Mouse (Mus musculus): ENCODE data around the gene Htr5b.

DNA sequence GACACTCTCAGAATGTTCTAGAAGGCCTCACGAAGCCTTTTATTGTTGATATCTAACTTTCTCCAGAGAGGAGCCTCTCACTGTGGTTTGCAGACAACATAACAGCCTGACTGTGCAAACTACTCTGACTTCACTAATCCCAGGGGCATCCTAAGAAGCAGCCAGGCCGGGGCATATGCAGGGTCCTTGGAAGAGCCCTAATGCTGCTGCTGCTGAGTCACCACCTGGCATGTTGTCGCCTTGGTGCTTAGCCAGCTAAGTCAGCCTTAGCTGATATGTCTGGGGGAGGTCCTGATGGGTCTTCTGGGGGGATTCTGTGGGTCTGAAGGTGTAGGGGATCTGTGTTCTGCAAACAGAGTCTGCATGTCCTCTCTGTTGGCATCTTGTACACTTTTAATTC lies 62.0 kb downstream of the Htr5b start:
- TF ChIP-seq CTCF (conservative IDR thresholded peaks at IDR 0.05 in 1 of 2, IDR thresholded peaks at IDR 0.05 in 1 of 2; ENCODE audit: low read depth in 2 of 2, low read length in 2 of 2) (no peak), TCF12 (IDR thresholded peaks at IDR 0.05; ENCODE audit: low read depth, low read length) (no peak), ZNF384 (IDR thresholded peaks at IDR 0.05; ENCODE audit: low read depth, low read length) (no peak), POLR2AphosphoS2 (IDR thresholded peaks at IDR 0.05; ENCODE audit: low read depth, low read length) (no peak), EP300 (IDR thresholded peaks at IDR 0.05; ENCODE audit: low read length) (no peak), E2F4 (IDR thresholded peaks at IDR 0.05; ENCODE audit: insufficient replicate concordance, low read depth, low read length) (no peak), ZC3H11A (IDR thresholded peaks at IDR 0.05; ENCODE audit: low read depth, low read length) (no peak), NELFE (IDR thresholded peaks at IDR 0.05; ENCODE audit: low read depth, low read length) (no peak), MXI1 (IDR thresholded peaks at IDR 0.05; ENCODE audit: low read depth, low read length) (no peak), POLR2A (IDR thresholded peaks at IDR 0.05; ENCODE audit: low read depth, low read length) (no peak)

Measured in CH12.LX (cell line).